Mouse (Mus musculus) adrenal gland, adult 10 weeks (tissue): Measurements from ENCODE around the gene Lrr1. TPM values are rescaled to one million over a fixed set of nuclear protein-coding genes. Genes with fewer than 3 reads are reported as not detected.

Experiments
- polyA plus RNA-seq: library from polyadenylated mRNA; stranded (reverse); fragments of 350-450 nt; fragmentation: Illumina TruSeq; extraction: RNeasy Lipid Tissue Mini Kit (QIAGEN cat#74804); gene quantifications from one replicate; pipeline ENCODE4 v1.2.3, GENCODE M21; 2014; ENCODE audit warnings: low read depth, low replicate concordance

Lrr1 gene
- 0.82 TPM for polyA plus RNA-seq

DNA sequence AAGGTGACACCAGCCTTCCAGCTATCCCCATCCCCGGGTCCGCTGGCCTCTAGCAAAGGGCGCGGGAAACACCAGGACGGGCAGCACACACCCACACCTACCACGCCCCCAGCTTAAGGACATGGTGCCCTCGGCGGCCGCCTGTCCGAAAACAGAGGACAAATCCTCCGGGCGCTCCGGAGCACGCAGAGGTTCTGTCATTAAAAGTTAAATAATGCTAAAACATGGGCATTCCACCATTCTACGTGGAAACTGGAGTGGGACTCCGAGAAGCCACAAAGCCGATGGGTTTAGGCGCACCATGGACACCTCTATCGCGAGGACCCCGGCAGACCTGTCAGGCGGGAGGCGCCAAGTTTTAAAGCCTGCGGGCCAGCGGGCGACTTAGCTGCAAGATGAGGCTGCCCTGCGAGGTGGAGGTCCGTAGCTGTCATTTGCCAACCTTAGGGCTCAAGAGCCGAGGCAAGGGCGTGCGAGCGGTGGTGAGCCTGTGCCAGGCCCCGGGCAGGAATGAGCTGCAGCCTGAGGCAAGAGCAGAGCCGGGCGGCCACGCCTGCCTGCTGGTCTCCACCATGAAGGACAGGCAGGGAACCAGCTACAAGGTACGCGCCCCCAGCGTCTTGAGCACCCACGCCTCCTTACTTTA is at the start of gene Lrr1:
Gene Lrr1, plus strand, starts transcription at position 354 of the 646 bp plus-strand sequence.

GRCm38 (mm10) chr12:69158765-69159577 is 9.6 kb upstream of the Lrr1 start, which contains the start of gene Rps29:
Gene Rps29 (minus strand): TSS chr12:69159186.

DNA sequence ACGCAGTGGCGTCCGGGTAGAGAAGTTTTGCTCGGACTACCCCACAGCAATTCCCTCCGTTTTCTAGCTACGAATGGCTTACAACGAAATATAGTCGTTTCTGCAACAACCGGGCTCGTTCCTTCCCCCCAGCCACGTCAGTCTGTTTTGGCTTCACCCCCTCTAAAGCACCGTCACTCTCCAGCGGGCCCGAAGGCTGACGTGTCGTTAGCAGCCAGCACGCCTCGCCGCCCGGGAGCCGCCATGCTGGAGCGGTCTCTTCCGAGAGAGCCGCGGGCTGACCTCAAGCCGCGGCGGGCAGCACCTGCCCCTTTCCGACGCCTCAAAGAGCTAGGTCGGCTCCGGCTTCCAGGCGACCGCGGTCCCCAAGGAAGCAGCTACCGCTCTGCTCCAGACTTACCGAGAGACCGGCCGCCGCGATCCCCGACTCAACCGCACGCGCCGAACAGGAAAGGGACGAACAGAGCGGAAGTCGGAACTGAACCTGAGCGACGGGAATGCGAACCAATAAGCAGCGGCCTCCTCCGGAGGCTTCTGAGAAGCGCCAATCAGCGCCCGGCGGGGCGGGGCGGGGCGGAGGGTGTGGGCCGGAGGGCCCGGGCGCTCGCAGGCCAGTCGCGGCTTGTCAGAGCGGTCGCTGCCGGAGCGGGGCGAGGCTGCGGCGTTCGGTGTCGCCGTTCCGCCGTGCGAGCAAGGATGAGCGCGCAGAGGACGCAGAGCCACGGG is 15.1 kb downstream of the Lrr1 start, which contains the start of the genes Rpl36al and Mgat2:
Gene Rpl36al, minus strand, starts transcription at position 501 of the 726 bp plus-strand sequence.
Gene Mgat2, plus strand, starts transcription at position 575 of the 726 bp plus-strand sequence.

DNA sequence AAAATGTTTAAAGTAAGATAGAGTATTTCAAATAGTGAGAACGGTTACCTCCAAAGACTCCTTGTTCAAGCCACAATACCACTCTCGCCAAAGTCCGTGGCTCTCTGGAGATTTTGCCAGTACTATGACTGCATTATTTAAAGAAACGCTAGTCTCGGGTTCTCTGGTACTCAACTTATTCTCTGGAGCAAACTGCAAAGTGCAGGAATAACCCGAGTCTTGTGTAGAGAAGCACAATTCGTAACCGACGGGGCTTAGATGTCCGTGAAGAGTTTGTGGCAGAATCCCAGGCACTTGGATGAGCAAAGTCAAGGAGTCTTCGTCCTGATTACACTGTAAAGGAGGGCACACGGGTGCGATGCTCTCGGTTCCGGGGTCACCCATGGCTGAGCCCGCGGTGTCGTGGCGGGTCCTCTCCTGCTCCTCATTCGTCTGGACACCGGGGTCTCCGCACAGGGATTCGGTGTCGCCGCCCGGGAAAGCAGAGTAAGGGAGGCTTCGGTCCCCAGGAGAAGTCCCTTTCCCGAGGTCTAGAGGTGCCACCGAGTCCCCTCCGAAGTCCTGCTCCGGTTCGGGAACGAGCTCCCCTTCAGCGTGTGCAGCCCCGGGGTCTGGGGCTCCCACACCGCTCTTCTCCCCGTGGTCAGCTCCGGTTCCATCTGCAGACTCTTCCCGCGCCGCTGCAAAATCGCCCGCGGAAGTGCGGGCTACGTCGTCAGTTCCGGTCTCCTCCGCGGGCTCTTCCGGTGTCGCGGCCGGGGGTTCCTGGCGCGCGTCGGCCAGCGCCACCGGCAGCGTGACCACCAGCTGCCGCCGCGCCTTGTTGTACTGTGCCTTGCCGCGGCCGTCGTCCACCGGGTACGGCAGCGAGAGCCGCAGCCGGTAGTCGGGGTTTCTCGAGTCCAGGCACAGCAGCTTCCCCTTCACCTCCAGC is 28.1 kb downstream of the Lrr1 start, which contains the start of gene Gm49383:
Gene Gm49383, minus strand, starts transcription at position 661 of the 934 bp plus-strand sequence.

DNA sequence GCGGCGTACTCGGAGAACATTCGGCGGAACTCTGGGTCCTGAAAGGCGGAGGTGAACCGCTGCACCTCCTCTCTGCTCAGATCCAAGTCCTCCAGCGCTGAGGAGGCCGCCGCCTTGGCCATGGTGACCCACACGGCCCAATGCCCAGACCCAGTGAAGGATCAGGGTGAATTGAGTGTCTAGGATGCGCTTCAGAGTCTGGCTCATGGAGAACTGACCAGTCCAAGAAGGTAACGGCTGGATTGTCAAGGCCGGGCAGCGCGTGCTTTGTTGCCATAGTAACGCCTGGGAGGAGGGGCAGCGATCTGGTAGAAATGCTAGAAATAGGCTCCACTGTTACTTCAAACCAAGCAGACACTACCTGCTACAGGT is 29.5 kb downstream of the Lrr1 start, which contains the start of gene Dnaaf2:
Gene Dnaaf2, minus strand, starts transcription at position 266 of the 372 bp plus-strand sequence.

DNA sequence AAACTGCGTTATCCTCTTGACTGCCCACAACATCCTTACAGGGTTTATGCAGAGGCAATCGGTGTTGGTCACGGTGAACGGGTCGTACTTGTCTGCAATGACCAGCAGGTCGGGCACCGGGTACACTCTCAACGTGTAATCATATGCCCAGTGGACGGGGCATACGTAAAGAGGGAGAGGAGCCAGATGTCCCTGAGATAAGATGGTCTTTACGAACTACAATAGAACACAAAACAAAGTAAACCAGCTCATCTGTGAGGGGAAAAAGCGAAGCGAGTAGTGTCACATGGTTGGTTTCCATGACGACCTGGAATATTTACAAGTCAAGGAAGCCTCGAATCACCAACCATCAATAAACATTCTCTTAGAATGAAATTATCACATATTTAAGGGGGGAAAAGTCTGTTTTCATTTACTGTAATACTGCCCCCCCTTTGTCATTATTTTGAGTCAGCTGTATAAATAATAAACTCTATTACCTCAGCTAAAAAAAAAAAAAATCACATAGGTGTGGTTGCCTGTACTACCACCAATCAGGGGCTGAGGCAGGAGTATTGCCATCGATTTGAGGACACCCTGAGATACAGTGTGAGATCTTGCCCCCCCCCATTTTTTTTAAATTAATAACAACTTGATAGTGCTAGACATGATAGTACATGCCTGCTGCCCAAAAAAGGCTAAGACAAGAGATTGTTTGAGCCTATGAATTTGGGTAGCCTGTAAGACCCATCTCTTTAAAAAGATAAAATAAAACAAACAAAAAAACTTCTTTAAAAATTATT is 35.6 kb downstream of the Lrr1 start, which contains the start of gene Gm49384:
Gene Gm49384, minus strand, starts transcription at position 216 of the 782 bp plus-strand sequence.

DNA sequence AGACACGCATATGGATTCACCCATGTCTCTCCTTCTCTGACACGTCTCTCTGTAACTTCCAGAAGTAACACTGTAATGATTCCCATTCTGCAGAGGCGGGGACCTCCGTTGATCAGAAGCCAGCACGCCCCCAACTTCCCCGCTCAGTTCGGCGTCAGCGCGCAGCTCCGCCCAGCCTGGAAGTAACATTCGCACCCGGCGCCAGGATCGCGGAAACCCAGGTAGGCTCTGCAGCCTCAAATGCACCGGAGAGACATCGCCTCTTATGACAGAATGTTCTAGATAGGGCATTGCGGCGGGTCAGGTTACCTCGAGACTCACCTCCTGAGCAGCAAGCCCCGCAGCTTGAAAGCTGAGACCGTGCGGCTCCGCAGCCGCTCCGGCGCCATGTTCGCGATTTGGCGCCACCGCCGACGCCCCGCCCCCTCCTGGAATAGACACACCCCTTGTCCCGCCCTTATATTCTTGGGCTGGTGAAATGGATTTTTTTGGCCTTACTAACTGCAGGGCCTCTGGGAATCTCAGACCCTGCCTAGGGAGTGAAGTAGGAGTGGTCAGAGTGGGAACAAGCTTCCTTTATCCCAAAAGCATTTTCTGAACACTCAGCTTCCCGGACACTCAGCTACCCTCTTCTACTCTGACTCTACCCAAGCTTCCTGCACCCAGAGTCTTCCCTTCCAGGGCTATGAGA is 59.3 kb downstream of the Lrr1 start, which contains the start of gene Pole2:
Gene Pole2, minus strand, starts transcription at position 420 of the 691 bp plus-strand sequence.

Other genes starting within 250 kb of the Lrr1 start
- gene Rps29, start 9.6 kb upstream of the Lrr1 start, polyA plus RNA-seq: 11.5 TPM
- 235 TPM for gene Rpl36al, start 15.3 kb downstream of the Lrr1 start, polyA plus RNA-seq
- 170 TPM for gene Mgat2, start 15.3 kb downstream of the Lrr1 start, polyA plus RNA-seq
- 2.4 TPM for gene Gm49383, start 28.3 kb downstream of the Lrr1 start, polyA plus RNA-seq
- gene Dnaaf2, start 29.6 kb downstream of the Lrr1 start, polyA plus RNA-seq: 1.5 TPM
- 9.9 TPM for gene Gm49384, start 35.5 kb downstream of the Lrr1 start, polyA plus RNA-seq
- 5.5 TPM for gene Pole2, start 59.4 kb downstream of the Lrr1 start, polyA plus RNA-seq
- 21.4 TPM for gene Klhdc1, start 72.4 kb downstream of the Lrr1 start, polyA plus RNA-seq
- gene Klhdc2, start 127.9 kb downstream of the Lrr1 start, polyA plus RNA-seq: 129 TPM
- 126 TPM for gene Nemf, start 188.4 kb downstream of the Lrr1 start, polyA plus RNA-seq
- gene Arf6, start 203.3 kb downstream of the Lrr1 start, polyA plus RNA-seq: 55.8 TPM
- gene Gm9887, start 203.6 kb downstream of the Lrr1 start, polyA plus RNA-seq: not detected